Mouse (Mus musculus): Measurements from ENCODE around the gene Olfr287.
A peak's percentile ranks its signal among the peaks of the same experiment; 100 is the strongest.

The Olfr287 gene

GRCm38 (mm10) chr15:98167645-98168621, 52.9 kb downstream of the Olfr287 start:
- DNase-seq (ENCODE audit: low spot score), result peak; percentile 98

GRCm38 (mm10) chr15:98166963-98167644, 53.8 kb downstream of the Olfr287 start, which contains the start of gene Ccdc184:
Ccdc184 (plus strand) TSS chr15:98167158.
- DNase-seq (ENCODE audit: low spot score), result peak; percentile 69

GRCm38 (mm10) chr15:98165525-98165924, 55.3 kb downstream of the Olfr287 start, which contains the start of gene Asb8:
Asb8 (minus strand) TSS chr15:98165625.
- DNase-seq (ENCODE audit: low spot score), result no peak

- no peak for DNase-seq (ENCODE audit: low spot score)
These were observed 58.3 kb downstream of the Olfr287 start for GRCm38 (mm10) chr15:98162561-98162960.

GRCm38 (mm10) chr15:98161026-98161805, 59.6 kb downstream of the Olfr287 start:
- DNase-seq (ENCODE audit: low spot score), result no peak

- DNase-seq (ENCODE audit: low spot score), result no peak
These were observed 63.6 kb downstream of the Olfr287 start for GRCm38 (mm10) chr15:98157253-98157652.

Data from MN1 (cell line).